13 mouse cellular contexts compared by ENCODE assay signal in the genomic region with DNA sequence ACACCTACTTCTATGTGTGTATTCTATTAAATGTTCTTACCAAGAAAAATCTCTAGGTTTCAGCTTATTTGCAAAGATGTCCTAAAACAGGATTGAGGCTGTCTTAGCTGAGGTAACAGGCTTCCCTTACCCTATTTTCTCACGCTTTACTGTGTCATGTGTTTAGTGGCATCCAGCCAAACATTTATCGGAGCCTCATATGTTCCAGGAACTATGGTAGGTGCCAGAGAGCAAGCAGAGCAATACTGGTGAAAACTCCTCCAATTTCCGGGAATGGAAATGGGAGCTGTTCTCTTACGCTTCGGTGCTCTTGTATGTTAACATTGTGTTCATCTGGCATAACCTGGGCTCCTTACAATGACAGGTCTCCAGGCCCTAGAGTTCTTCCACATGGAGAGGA. TPM values are rescaled to one million over a fixed set of nuclear protein-coding genes. Genes with fewer than 3 reads are reported as not detected.
DNase-seq lines count a peak whose midpoint lies in the region; ATAC-seq and TF ChIP-seq lines count a peak whose summit lies in the region.
"Had no signal": no experiment of that assay in that cellular context is flagged by ENCODE, and none has a peak within 500 bp of the region (broad histone marks: within the 10 kb centered on the region; RNA-seq: fewer than 3 reads in every experiment).

No protein-coding gene starts in this region.

- H3K36me3 ChIP-seq in heart, postnatal 0 days (replicated peaks; ENCODE audit: control insufficient read depth, insufficient read depth, low read length) = no peaks in the 10 kb centered on the region
- H3K36me3 ChIP-seq: hindbrain, embryonic 15.5 days; limb, embryonic 12.5 days; lung, embryonic 15.5 days had no signal

- ATAC-seq in heart, postnatal 0 days (ENCODE audit: insufficient read depth, low read depth) = peak; percentile 57

- no peak overlapping the region for H3K9ac ChIP-seq in heart, postnatal 0 days (replicated peaks; ENCODE audit: low read depth, low read length)
- H3K9ac ChIP-seq: hindbrain, embryonic 15.5 days; limb, embryonic 12.5 days; lung, embryonic 15.5 days had no signal

- H3K4me3 ChIP-seq in heart, postnatal 0 days (ENCODE audit: low read depth, low read length) = no peak overlapping the region
- H3K4me3 ChIP-seq: hindbrain, embryonic 15.5 days; limb, embryonic 12.5 days; lung, embryonic 15.5 days had no signal

- no peak for TF ChIP-seq CTCF in heart, postnatal 0 days (IDR thresholded peaks at IDR 0.05; ENCODE audit: low read depth)

- DNase-seq in heart, adult 18-20 months = peak; percentile 59 to 64
- DNase-seq in heart, postnatal 36 days = no peak
- DNase-seq in urinary bladder, postnatal 14 days (ENCODE audit: low spot score) = peak; percentile 20
- no peak for DNase-seq in urinary bladder, adult 2 months (ENCODE audit: low spot score)
- peak; percentile 84 for DNase-seq in heart, postnatal 0 days (ENCODE audit: low spot score)
- DNase-seq in layer of hippocampus, adult 8-10 months (ENCODE audit: low spot score in 2 of 2) = no peak
- DNase-seq in ovary, postnatal 10 days (ENCODE audit: low spot score) = no peak
- DNase-seq in left cerebral cortex, adult 18-20 months (ENCODE audit: low spot score in 2 of 2) = no peak
- DNase-seq: layer of hippocampus, adult 9-11 months had no signal

- intact Hi-C loops in heart, postnatal 36 days (cut with DNase I) = loop anchor here (2.0 to 5.0 kb wide), 2 partner anchors 41 to 67 kb away; partner anchors contain the start of gene Fgl2

- WGBS in heart, postnatal 0 days = 11% methylated on average over 5 of the region's 5 CpGs

- H3K4me2 ChIP-seq in heart, postnatal 0 days (ENCODE audit: low read depth, low read length) = no peak overlapping the region
- H3K4me2 ChIP-seq: hindbrain, embryonic 15.5 days; limb, embryonic 12.5 days; lung, embryonic 15.5 days had no signal

- H3K4me1 ChIP-seq in heart, postnatal 0 days (ENCODE audit: control insufficient read depth, insufficient read depth) = peaks cover 26% of the 10 kb centered on the region
- H3K4me1 ChIP-seq: hindbrain, embryonic 15.5 days; lung, embryonic 15.5 days had no signal

- H3K27ac ChIP-seq in heart, postnatal 0 days (ENCODE audit: low read depth) = peak overlapping the region; percentile 98
- H3K27ac ChIP-seq: hindbrain, embryonic 15.5 days; limb, embryonic 12.5 days; lung, embryonic 15.5 days had no signal

- no peaks in the 10 kb centered on the region for H3K27me3 ChIP-seq in heart, postnatal 0 days (ENCODE audit: control insufficient read depth, insufficient read depth, low read length)
- H3K27me3 ChIP-seq: CH12.LX; hindbrain, embryonic 15.5 days; limb, embryonic 12.5 days; lung, embryonic 15.5 days had no signal

- peak; percentile 68; the same call in 1 of the 2 replicates for TF ChIP-seq EP300 in heart, postnatal 0 days (IDR thresholded peaks at IDR 0.05; ENCODE audit: low read depth)

- H3K9me3 ChIP-seq in heart, postnatal 0 days (replicated peaks; ENCODE audit: control insufficient read depth, low read length) = no peaks in the 10 kb centered on the region
- H3K9me3 ChIP-seq: hindbrain, embryonic 15.5 days; lung, embryonic 15.5 days had no signal

RNA-seq across cellular contexts. Expression of gene Fgl2, which starts 40.8 kb away (rescaled TPM):
- total RNA-seq in heart, adult 18-20 months (2021) = 10 to 100 TPM; 16.5 to 22.9 TPM
- total RNA-seq in heart, postnatal 36 days (2021) = 10 to 100 TPM; 30.7 to 34.7 TPM
- polyA plus RNA-seq in urinary bladder, adult 2 months (2012; rRNA removed) = 87.4 and 89.4 TPM in 2 replicates
- 63.2 and 79.5 TPM in 2 replicates for total RNA-seq in heart, postnatal 0 days (2014; rRNA removed; ENCODE audit: low replicate concordance)
- 44.2 and 54.4 TPM in 2 replicates for polyA plus RNA-seq in heart, postnatal 0 days (2015; fragmentation: Nextera tagmentation; extraction: Ambion mirVana)
- 1 to 10 TPM; 2.2 to 5.3 (median 3.4) TPM for total RNA-seq in layer of hippocampus, adult 8-10 months (2022)
- total RNA-seq in left cerebral cortex, adult 18-20 months (2021) = 1 to 10 TPM; 1.7 to 2.1 TPM

Comparison
In these comparisons a context has a peak if more than half of its experiments do, and no peak if none do; other contexts are left out.
1. DNase-seq: peak in heart, adult 18-20 months (2 of 2), urinary bladder, postnatal 14 days (single experiment) and heart, postnatal 0 days (single experiment); none in heart, postnatal 36 days (0 of 2), urinary bladder, adult 2 months (single experiment), layer of hippocampus, adult 8-10 months (0 of 2), ovary, postnatal 10 days (single experiment) and left cerebral cortex, adult 18-20 months (0 of 2).